Mouse (Mus musculus) gastrocnemius, postnatal 14 days (tissue): ENCODE results near the gene Caprin1. TPM values are rescaled to one million over a fixed set of nuclear protein-coding genes. Genes with fewer than 3 reads are reported as not detected.

Source experiments
- DNase-seq: peaks from one replicate; pipeline ENCODE4 v3.0.0; 2021; ENCODE audit warnings: mixed read lengths
- intact Hi-C: fragments of 180-260 bp; cut with DNase I; formaldehyde crosslinking; loops from one replicate; pipeline ENCODE4 v1.15.1; 2025; ENCODE audit warnings: low total_unique reads
- long read RNA-seq, 2 experiments: library from polyadenylated mRNA; stranded (forward); transcript quantifications; one replicate each; pipeline ENCODE4 v2.0.0; 2021
- total RNA-seq, 2 experiments: library from RNA; stranded (reverse); gene quantifications; 2 replicates each; pipeline ENCODE4 v1.2.3; 2021

Caprin1 gene
- 100 to 1,000 TPM; 155 to 162 TPM for total RNA-seq
- long read RNA-seq, experiment 1, full-length matches to known transcripts: 48 of 86 reads
- long read RNA-seq, experiment 1, partial matches to known transcripts: 31 of 86 reads
- long read RNA-seq, experiment 1, other reads (novel, unspliced or antisense): 7 of 86 reads
- long read RNA-seq, experiment 2, full-length matches to known transcripts: 71 of 98 reads
- long read RNA-seq, experiment 2, partial matches to known transcripts: 21 of 98 reads
- long read RNA-seq, experiment 2, other reads (novel, unspliced or antisense): 6 of 98 reads

DNA sequence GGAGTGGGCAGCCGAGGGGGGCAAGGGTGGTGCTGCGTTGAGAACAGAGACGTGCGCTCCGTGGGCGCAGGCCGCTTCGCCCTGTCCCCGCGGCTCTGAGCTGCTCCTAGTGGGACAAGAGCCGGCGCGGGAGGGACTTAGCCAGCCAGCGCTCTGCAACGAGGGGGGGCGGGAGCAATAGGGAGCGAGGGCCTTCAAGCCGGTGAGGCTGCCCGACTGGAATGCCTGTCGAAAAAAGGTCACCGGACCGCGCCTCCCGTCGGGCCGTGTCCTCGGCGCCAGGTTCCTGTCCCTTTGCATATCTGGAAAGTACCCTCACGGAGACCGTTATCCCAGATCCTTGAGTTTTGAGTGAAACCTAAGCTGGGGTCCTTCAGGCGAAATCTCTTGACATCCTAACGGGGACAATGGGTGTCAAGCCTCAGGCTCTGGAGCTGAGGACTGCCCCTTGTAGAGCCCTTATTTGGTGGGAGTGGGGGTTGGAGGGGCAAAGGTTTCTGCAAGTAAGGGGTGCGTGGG lies at the start of gene Caprin1:
Caprin1 (minus strand) TSS at position 159 of the 519 bp plus-strand sequence.
- intact Hi-C loops: no loop called here
- peak; percentile 94 for DNase-seq

DNA sequence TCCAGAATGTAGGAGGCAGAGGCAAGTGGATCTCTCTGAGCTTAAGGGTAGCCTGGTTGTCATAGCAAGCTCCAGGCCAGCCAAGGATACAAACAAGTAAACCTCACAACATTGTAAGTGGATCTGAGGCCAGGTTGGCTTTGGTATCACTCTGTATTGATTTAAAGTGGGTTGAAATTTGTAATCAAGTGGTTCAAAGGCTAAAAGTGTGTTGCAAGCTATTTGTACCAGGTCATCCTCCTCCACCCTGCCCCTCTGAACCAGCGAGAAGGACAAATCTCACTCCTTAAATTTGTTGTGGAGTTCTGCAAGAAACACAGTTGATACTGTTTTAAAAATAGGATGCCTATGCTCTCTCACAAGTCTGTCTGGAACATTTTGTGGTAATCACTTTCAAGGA lies 49.4 kb upstream of the Caprin1 start:
- intact Hi-C loops: no loop called here

DNA sequence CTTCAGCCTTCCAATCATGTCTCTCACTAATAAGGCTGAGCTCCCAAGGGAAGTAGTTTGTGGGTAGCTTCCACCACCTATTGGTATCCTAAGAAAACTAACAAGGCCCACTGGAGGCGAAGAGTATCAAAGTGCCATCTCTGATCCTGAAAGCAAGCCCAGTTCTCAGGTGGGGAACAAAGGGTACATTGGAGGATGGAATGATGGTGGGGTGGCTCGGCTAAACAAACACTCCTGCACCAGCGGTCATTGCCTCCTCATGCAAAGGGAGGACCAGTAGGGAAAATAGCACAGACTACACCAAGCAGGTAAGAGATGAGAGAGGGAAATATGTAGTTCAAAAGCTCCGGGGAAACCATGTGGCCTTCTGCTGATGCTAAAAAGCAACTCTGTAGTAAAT lies 48.8 kb upstream of the Caprin1 start:
- DNase-seq: no peak
- intact Hi-C loops: no loop called here

More for the DNA sequence above, 49.4 kb upstream of the Caprin1 start:
- no peak for DNase-seq

DNA sequence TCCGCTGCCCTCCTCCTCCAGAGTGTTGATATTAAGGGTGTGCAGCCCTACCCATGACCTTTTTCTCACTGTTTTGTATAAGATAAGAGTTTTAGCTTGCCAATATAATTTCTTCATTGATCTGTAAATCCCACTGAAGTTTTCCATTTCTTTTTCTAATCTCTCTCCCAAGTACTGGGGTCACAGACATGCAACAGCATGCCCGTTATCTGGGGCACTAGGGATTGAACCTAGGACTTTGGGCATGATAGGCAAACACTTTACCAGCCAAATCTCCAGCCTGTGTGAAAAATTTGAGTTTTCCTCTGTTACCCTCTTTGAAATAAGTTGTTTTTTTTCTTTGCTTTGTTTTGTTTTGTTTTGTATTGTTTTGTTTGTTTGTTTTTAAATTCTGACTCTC lies 46.6 kb upstream of the Caprin1 start:
- no peak for DNase-seq
- intact Hi-C loops: no loop called here

DNA sequence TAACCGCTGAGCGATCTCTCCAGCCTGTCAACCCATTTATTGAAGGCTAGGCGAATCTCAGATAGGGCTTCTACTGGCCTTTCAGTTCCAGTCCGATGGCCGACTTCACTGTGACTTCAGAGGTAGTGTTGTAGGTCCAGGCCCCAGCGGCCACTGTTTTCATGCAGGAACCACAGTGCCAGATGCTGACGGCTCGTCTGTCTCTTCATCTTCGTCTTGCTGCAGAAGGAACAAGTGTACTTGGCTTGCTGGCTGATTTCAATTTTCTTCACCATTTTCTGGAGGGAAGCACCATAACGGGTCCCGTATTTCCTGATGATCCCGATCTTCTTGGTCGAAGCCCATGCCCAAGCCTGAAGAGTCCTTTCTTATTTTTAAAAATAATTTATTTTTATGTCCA lies 45.9 kb upstream of the Caprin1 start:
- intact Hi-C loops: no loop called here
- no peak for DNase-seq

DNA sequence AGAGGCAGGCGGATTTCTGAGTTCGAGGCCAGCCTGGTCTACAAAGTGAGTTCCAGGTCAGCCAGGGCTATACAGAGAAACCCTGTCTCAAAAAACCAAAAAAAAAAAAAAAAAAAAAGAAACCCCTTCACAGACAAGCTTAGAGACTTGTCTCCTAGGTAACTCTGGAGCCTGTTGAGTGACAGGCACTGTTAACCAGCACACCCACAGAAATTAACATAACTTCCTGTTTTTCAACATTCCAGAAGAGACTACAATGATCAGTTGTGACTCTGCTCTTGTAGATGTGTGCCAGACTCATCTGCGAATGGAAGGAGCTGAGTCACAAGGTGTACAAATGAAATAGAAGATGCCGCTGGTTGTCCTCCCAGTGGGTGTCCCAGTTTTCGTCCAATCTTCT lies 44.9 kb upstream of the Caprin1 start:
- no peak for DNase-seq
- intact Hi-C loops: no loop called here

DNA sequence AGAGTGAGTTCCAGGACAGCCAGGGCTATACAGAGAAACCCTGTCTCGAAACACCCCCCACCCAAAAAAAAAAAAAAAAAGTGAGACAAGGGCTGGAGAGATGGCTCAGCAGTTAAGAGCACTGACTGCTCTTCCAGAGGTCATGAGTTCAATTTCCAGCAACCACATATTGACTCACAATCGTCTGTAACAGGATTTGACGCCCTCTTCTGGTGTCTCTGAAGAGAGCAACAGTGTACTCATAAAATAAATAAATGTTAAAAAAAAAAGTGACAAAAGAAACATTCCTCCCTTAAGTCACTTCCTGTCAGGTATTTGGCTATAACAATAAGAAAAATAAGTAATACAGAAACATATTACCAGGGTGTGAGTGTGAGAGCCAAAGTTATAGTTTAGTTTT lies 41.0 kb upstream of the Caprin1 start:
- no peak for DNase-seq
- intact Hi-C loops: no loop called here

DNA sequence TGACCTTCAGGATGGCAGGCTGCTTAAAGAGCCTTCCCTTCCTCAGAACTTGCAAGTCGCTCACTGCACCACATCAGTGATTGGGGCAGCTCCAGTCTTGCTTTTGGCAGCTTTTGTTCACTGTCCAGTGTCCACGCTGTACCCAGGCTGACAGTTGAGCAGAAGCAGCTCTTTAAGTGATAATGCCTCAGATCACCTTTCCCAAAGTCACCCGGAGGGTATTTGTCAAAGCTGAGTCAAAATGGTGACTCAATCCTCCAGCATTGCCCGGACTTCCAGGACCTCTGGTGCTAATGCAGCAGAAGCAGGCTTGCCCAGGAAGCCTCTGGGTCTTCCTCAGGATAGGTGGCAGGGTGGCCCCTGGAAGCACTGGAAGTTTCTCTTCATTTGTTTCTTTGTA lies 39.7 kb upstream of the Caprin1 start:
- DNase-seq: no peak
- intact Hi-C loops: no loop called here

DNA sequence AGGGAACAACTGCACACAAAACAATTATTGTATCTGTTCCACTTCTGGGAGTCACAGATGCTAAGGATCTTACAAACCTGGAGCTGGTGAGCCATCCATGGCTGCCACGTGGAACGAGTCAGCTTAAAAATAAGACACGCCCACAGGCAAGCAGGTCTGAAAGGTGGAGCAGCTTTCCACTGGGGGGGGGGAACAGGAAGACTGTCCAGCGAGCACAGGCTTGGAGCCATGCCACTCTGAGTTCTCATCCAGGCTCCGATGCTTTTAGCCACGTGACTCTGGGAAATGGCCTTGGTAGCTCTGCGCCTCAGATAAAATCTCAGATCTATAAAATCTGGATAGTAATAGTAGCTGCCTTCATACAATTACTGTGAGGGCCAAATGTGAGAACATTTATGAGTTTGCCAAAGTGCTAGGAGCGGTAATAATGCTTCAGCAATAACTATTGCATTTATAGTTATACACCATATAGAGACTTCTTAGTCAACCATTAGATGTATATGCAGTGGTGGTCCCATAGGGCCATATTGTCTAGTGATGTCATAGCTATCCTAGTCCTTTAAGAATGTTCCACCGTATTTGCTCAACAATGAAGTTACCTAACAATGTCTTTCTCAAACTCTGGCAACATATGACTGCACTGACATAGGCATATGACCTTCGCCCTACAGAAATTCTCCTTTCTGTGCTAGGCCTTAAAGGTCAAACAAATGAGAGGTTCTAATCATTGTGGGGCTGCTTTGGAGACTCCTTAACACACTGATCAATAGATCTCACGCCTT lies 38.4 kb upstream of the Caprin1 start:
- intact Hi-C loops: no loop called here
- DNase-seq: no peak

DNA sequence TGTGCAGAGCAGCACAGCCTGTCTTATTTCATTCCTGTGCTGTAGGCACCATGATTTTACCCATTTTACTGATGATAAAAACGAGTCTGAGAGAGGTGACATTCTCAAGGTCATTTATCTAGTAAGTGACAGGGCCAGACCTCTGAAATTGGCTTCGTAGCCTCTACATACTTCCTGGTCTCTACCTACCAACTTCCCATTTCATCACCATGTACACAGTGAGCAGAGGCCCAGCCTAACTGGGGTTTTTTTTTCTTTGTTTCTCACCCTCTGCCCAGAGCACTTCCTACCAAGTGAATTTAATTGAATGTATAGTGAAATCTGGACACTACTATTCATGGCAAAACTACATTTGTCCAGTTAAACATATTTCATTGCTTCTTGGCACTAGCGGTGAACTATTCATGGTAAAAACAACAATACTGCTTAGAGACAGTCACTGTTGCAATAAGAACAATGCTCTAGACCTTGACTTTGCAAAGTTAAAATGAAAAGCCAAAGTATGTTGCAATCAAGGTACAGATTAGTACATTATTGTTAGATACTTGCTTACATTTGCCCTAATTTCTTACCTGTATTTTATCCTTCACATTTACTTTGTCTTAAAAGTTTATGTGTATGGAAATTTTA lies 36.5 kb upstream of the Caprin1 start:
- intact Hi-C loops: no loop called here
- DNase-seq: no peak

DNA sequence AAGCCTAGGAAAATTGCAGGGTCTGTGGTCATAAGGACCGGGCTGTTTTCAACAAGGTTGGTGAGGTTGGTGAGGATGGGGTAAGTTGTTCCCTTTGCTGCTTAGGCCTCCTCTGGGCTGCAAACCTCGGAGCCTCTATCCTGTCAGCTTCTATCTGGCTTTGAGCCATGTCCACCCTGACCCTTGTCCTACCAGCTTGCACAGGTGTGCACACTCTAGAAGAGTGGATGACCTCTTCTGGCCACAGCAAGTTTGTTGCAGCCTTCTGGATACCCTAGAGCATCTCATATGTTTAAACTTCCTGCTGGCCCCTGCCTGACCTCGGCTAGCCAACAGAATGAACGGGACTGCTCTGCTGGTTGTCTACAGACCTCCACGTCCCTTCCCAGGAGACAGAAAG lies 35.5 kb upstream of the Caprin1 start:
- intact Hi-C loops: no loop called here

DNA sequence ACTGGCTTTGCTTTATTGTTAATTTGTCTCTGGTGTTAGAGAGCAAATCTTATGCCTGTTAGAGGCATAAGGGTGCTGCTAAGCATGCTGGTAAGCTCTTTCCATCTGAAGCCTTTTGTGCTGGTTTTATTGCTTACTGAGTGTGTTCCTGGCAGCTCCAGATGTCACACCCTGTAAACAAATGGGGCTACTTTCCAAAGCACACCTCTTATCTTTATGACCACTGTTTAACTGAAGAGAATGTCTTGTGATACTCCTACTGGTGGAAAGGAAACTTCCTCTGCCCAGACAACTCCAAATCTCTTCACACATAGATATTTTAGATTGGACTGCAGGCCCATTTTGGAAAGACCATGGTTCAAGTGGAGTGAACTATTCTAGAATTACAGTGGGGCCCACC lies 31.5 kb upstream of the Caprin1 start:
- intact Hi-C loops: no loop called here
- DNase-seq: no peak

More for the DNA sequence above, 35.5 kb upstream of the Caprin1 start:
- DNase-seq: no peak

DNA sequence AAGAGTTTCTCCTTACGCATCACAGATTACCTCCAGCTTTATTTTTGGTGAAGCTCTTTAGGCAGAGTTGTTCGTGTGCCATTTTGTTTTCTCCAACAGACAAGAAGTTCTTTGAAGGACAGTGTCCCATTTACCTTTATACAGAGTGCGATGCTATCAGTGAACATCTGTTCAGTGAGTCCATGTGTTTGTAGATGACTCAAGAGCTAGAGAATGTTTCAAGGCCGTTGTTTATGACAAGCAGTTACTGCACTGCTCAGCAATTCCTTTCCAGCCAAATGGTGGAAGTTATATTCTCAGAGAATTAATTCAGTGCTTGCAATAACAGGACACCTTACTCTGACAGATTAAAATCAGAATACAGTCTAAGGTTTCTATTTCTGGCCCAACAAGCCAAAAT lies 27.5 kb upstream of the Caprin1 start:
- intact Hi-C loops: no loop called here
- no peak for DNase-seq

DNA sequence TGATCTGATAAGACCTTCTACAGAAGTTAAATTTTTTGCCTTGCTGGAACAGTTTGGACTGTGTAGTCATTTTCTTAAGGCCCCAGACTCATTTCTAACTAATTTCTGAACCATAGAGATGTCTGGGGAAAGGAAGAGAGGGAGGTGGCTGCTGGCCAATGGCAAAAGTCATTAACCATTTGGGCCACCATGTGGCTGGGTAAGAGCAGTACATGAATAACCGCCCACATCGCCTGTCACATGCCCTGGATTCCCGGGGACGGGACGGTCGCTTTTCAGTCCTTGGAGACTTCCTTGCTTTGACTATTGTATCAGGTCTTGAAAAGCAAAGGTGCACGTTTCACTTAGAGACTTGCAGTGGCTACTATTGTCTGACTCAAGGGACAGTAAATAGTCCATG lies 25.1 kb upstream of the Caprin1 start:
- intact Hi-C loops: no loop called here

DNA sequence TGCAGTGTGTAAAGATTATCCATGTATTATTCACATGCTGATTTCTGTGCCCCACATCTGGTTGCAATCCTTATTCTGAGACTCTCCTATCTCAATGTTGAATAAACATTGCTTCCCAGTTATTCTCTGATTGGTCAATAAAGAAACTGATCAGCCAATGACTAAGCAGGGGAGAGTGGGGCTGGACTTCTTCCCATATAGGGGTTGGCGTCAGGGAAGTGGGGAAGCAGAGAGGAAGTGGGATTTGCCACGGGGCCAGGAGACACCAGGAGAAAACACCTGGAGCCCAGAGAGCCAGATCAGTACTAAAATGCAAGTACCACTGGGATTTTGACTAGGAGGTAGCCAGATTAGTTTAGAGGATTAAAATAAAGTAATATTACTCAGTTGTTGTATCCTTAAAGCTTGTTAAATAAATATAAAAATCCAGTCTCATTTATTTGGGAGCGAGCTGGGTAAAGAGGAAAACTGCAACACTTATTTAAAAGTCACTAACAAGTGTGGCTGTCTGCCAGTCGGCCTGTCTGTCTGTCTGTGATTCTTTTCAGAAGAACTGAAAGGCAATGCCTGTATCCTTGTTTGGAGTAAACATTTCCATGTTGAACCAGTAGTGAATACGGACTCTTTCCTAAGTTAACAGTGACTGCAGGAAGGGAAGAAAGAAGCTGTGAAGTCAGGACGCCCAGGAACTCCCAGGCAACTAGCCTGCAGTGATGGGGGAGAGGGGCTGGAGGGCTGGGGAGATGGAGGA lies 19.9 kb upstream of the Caprin1 start:
- intact Hi-C loops: no loop called here
- peak; percentile 34 for DNase-seq

More for the DNA sequence above, 25.1 kb upstream of the Caprin1 start:
- DNase-seq: no peak

DNA sequence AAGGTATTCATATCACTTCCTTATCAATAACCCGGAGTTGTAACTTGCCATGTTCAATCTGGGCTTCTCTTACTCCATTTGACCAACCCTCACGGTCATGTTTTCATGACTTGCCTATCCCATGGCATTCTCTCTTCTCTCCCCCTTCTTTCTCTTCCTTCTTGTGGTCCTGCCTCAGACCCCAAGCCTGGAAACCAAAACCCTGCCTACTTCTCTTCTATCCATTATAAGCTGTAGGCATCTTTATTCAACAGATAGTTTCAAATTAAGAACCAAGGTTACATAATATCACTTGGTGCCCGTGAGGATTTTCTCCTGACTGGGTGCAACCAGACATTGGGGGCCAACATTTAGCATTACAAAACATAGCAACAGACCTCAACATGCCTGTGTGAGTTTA lies 18.5 kb upstream of the Caprin1 start:
- DNase-seq: no peak
- intact Hi-C loops: no loop called here

DNA sequence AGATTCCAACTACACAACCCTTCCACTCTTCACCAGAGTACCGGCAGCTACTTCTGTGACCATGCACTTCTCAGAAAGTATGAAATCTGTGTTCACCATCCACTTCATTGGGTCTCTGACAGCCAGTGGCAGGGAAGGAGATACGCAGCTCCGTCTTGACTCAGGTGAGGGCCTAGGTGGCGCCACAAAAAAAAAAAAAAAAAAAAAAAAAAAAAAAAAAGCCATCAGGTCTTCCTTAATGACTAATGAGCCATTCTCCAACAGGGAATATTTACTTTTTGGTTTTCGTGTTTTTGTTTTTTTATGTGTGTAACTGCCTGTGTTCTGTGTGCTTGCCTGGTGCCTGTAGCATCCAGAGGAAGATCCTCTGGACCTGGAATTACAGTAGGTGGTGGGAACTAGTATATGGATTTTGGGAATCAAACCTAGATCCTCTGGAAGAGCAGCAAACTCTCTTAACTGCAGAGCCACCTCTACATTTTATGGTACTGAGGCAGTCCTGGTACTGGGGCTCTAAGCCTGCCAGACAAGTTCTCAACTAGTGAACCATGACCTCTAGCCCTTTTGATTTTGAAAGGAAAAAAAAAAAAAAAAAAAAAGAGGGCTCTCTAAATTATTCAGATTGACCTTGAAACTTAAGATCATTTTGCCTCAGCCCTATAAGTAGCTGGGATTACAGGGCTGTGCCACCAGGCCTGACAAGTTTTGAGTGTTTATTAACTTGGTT lies 14.2 kb upstream of the Caprin1 start:
- intact Hi-C loops: no loop called here
- no peak for DNase-seq

DNA sequence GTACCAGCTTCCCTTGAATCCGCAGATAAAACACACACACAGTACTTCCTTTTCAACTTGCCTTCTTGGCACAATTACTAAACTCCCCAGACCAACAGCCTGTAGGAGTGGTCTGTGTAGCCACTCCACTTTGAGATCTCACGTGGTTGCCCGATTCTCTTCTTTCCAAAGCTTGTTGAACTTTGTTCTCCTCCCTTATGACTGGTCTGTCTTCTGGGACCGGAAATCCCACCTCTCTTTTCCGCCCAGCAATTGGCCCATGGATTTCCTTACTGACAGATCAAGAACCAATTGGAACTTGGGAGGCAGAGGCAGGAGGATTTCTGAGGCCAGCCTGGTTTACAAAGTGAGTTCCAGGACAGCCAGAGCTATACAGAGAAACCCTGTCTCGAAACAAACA lies 13.0 kb upstream of the Caprin1 start:
- DNase-seq: no peak
- intact Hi-C loops: no loop called here

DNA sequence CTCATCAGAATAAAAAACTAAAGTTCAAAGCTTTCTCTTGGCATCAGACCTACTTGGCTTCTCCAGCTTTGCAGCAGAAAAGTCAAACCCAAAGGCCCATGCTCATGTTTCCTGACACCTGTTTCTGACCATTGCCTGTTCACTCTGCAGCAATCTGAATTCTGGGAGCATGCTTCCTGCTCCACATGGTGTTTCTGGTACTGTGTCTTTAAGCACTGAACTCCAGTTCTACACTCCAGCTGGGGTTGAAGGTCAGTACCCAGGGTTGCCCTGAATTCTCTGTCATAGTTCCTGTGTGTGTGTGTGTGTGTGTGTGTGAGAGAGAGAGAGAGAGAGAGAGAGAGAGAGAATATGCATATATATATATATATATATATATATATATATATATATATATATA lies 11.0 kb upstream of the Caprin1 start:
- intact Hi-C loops: no loop called here
- no peak for DNase-seq
